Mouse (Mus musculus) midbrain, postnatal 0 days (tissue): Measurements from ENCODE around the gene Chrna10. TPM values are rescaled to one million over a fixed set of nuclear protein-coding genes. Genes with fewer than 3 reads are reported as not detected.

ENCODE experiments used
- ATAC-seq: fragments of 200-750 bp; cut with Nextera tagmentation; 2 replicates; pipeline ENCODE4 v1.8.0; 2017; ENCODE audit warnings: moderate number of reproducible peaks, mild to moderate bottlenecking, moderate TSS enrichment, moderate library complexity; ENCODE audit not compliant: low FRiP score
- DNase-seq: peaks from one replicate; pipeline ENCODE4 v3.0.0-alpha.2; 2015; ENCODE audit warnings: low spot score
- H3K27ac ChIP-seq: fragments of 300-500 bp; sonication (generic); 2 replicates; pipeline ENCODE4 v1.5.1; 2014; ENCODE audit warnings: low read depth, mild to moderate bottlenecking, low read length, mixed read lengths
- H3K27me3 ChIP-seq: fragments of 300-500 bp; sonication (generic); 2 replicates; pipeline ENCODE4 v1.6.1; 2014; ENCODE audit warnings: low read length, control low read depth, mixed read lengths; ENCODE audit not compliant: insufficient read depth
- H3K36me3 ChIP-seq: fragments of 300-500 bp; sonication (generic); 2 replicates; pipeline ENCODE4 v1.6.1; 2014; ENCODE audit warnings: low read length, control low read depth, mixed read lengths; ENCODE audit not compliant: insufficient read depth
- H3K4me1 ChIP-seq: fragments of 300-500 bp; sonication (generic); 2 replicates; pipeline ENCODE4 v1.6.1; 2014; ENCODE audit warnings: mild to moderate bottlenecking, control low read depth, antibody characterized with exemption, low read length, mixed read lengths; ENCODE audit not compliant: insufficient read depth
- H3K4me2 ChIP-seq: fragments of 300-500 bp; sonication (generic); 2 replicates; pipeline ENCODE4 v1.6.1; 2014; ENCODE audit warnings: low read depth, mild to moderate bottlenecking, low read length, mixed read lengths; ENCODE audit not compliant: poor library complexity, severe bottlenecking
- H3K4me3 ChIP-seq: fragments of 300-500 bp; sonication (generic); 2 replicates; pipeline ENCODE4 v1.5.1; 2014; ENCODE audit warnings: low read depth, mild to moderate bottlenecking, low read length, moderate library complexity
- H3K9ac ChIP-seq: fragments of 300-500 bp; sonication (generic); replicated peaks from 2 replicates; pipeline ENCODE4 v1.6.1; 2014; ENCODE audit warnings: mild to moderate bottlenecking, low read length, moderate library complexity, mixed read lengths; ENCODE audit not compliant: poor library complexity, severe bottlenecking
- H3K9me3 ChIP-seq: fragments of 300-500 bp; sonication (generic); 2 replicates; pipeline ENCODE4 v1.6.1; 2016; ENCODE audit warnings: low read length, control low read depth
- CTCF ChIP-seq: IDR thresholded peaks from 2 replicates; pipeline ENCODE4 v1.5.1; 2016; ENCODE audit warnings: antibody characterized with exemption, mild to moderate bottlenecking
- WGBS: fragments of 180-500 bp; shearing (Covaris S2); extraction: QIAGEN DNeasy Blood & Tissue Kit; methylation state at CpG from one replicate; pipeline ENCODE4 v1.1.7; 2014; 5-methylcytosine and 5-hydroxymethylcytosine counted together
- polyA plus RNA-seq: library from polyadenylated mRNA; unstranded; fragments of >200 nt; fragmentation: Nextera tagmentation; extraction: Ambion mirVana; gene quantifications from 2 replicates; pipeline ENCODE4 v1.2.1, GENCODE M21; 2015
- total RNA-seq: library from RNA; depleted of rRNA; stranded (reverse); fragments of >200 nt; gene quantifications from 2 replicates; pipeline ENCODE4 v1.2.3, GENCODE M21; 2014

Chrna10 gene
- total and polyA plus RNA-seq, 2 experiments from 2014 or later = 0.05 TPM; not detected in 1

DNA sequence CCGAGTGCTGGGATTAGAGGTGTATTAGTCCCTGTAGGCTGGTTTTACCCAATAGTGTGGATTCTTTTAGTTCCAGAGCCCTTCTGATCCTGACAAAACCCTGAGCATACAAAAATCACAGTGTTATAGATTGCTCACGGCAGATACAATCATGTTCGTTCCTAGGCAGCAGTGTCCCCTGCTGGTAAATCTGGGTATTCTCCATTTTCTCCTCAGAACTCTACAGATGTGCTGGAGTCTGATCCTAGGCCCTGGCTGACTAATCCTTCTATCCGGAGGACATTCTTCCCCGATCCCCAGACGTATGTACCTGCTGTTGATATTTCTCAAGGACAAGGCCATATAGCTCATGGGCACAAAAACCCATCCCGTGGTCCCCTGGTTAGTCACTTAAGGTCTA lies 38.1 kb downstream of the Chrna10 start:
- H3K36me3 ChIP-seq = peaks cover 56% of the 10 kb centered on the region
- peak; percentile 77 for TF ChIP-seq CTCF
- H3K4me2 ChIP-seq = no peak overlapping the region
- H3K9me3 ChIP-seq = no peaks in the 10 kb centered on the region
- no peak overlapping the region for H3K4me3 ChIP-seq
- H3K27me3 ChIP-seq = no peaks in the 10 kb centered on the region
- ATAC-seq (no peak), DNase-seq (peak; percentile 52)
- H3K9ac ChIP-seq = no peak overlapping the region
- WGBS = 75% methylated on average over 7 of the region's 7 CpGs
- H3K27ac ChIP-seq = no peak overlapping the region
- H3K4me1 ChIP-seq = no peaks in the 10 kb centered on the region

DNA sequence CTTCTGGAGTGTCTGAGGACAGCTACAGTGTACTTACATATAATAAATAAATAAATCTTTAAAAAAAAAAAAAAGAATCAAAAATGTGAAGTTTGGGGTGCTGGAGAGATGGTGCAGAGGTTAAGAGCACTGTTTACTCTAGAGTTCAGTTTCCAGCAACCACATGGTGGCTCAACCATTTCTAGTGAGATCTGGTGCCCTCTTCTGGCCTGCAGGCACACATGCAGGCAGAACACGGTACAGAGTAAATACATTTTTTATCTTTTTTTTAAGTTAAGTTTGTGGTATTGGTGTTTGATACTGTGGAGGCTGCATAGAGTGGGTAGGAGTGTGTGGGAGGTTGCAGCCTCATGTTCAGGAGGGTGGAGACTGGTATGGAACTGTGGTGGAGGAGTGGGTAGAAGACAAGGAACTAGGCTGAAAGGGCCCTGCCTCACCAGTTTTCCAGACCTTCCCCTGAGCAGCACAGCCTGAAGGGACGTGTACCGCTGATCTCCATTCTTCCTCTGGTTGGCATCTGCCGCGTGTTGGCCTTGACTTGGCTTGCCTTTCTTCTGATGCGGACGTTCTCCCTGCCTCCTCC lies 39.8 kb downstream of the Chrna10 start:
- Histone ChIP-seq H3K27me3 (no peaks in the 10 kb centered on the region), H3K9ac (no peak overlapping the region), H3K27ac (no peak overlapping the region), H3K4me2 (no peak overlapping the region), H3K4me3 (no peak overlapping the region), H3K4me1 (no peaks in the 10 kb centered on the region), H3K36me3 (peaks cover 53% of the 10 kb centered on the region), H3K9me3 (no peaks in the 10 kb centered on the region)
- WGBS = 83% methylated on average over 7 of the region's 7 CpGs
- TF ChIP-seq CTCF = peak; percentile 68
- ATAC-seq (0 out of 2 replicates have a peak, but pooled peaks have one; percentile 7), DNase-seq (no peak)

DNA sequence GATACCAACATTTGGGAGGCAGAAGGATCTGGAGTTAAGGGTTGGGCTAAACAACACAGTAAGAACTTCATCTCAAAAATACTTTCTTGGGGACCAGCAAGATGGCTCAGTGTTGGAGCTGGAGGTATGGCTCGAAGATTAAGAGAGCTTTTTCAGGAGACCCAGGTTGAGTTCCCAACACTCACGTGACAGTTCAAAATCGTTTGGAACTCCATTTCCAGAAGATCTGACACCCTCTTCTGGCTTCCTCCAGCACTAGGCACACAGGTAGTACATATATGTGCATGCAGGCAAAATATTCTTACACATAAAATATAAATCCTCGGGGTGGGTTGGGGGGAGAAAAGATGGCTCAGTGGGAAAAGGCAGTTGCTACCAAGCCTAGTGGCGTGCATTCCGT lies 50.3 kb downstream of the Chrna10 start:
- Histone ChIP-seq H3K27me3 (no peaks in the 10 kb centered on the region), H3K9me3 (no peaks in the 10 kb centered on the region), H3K36me3 (no peaks in the 10 kb centered on the region), H3K4me2 (peak overlapping the region; percentile 51), H3K27ac (no peak overlapping the region), H3K4me3 (peak overlapping the region; percentile 64), H3K9ac (no peak overlapping the region; the same call in 1 of the 2 replicates), H3K4me1 (peaks cover 8% of the 10 kb centered on the region; the same call in 1 of the 2 replicates)
- ATAC-seq = no peak
- TF ChIP-seq CTCF = no peak
- DNase-seq = no peak
- WGBS = 77% methylated on average over 6 of the region's 6 CpGs

DNA sequence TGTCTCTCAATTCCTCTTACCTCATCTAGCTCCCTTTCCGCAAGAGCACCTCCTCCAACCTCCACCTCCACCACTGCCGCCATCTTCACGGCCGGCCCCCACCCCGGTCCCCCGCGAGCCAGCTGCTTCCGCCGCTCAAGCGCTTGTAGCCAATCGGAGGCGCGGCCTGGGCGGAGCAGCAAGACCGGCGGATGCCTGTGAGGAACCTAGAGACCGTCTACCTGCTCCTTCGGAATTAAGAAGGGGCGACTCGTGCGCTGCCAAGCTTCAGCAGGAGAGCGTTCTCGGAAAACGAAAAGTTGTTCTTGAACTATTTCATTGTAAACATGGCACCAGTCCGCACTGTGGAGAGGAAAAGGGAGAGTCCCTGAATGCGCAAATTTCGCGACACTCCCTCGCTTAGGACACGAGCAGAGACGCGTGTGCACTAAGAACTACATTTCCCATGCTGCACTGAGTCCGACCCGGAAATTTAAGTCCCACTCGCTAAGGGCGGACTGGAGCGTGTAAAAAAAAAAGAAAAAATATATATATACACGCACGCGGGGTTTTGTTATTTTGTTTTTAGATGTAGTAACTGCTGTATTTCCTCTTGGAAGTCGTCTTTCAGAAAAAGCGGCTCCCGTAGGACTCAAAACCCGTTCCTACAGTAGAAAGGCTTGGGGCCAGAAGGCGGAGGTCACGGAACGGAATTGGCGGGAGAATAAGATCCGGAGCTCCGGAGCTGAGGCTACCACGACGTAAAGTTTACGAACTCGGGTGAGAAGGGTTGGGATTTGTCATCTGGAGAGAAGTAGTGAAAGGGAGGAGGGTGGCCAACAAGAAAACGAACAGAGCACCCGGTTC lies 51.4 kb downstream of the Chrna10 start, which contains the start of the genes Rnf121, Xndc1 and Xntrpc:
TSS of gene Rnf121 (minus strand) at position 424 of the 846 bp plus-strand sequence.
TSS of gene Xndc1 (plus strand) at position 466 of the 846 bp plus-strand sequence.
TSS of gene Xntrpc (plus strand) at position 668 of the 846 bp plus-strand sequence.
- ATAC-seq (peak; percentile 99), DNase-seq (peak; percentile 95)
- under 1% methylated on average over 56 of the region's 56 CpGs for WGBS
- Histone ChIP-seq H3K36me3 (no peaks in the 10 kb centered on the region), H3K4me1 (peaks cover 8% of the 10 kb centered on the region; the same call in 1 of the 2 replicates), H3K27me3 (no peaks in the 10 kb centered on the region), H3K27ac (peak within 1 kb of the TSS; percentile 83), H3K9me3 (no peaks in the 10 kb centered on the region), H3K4me2 (peak within 1 kb of the TSS; percentile 63), H3K9ac (peak within 1 kb of the TSS; percentile 77), H3K4me3 (peak within 1 kb of the TSS; percentile 64)
- TF ChIP-seq CTCF = no peak

DNA sequence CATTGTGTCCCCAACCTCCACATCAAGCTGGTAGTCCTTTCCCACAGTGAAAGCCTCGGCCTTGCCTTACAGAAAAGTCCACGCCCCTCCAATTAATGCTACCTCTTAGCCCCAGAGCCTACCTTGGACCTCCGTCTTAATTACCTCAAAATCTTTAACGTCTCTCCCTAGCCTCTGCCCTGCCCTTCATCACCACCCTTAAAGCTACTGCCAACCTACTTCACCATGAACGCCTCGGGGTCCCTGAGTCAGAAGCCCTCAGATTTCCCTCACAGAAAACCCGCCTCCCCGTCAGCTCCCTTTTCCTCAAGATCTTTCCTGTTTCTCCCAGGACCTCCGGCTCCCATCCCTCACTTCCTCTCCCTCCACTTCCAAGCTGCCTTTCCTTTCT lies 52.0 kb downstream of the Chrna10 start:
- peaks cover 8% of the 10 kb centered on the region; the same call in 1 of the 2 replicates for H3K4me1 ChIP-seq
- H3K9me3 ChIP-seq = no peaks in the 10 kb centered on the region

More for the DNA sequence above, 52.0 kb downstream of the Chrna10 start:
- WGBS = under 1% methylated on average over 9 of the region's 9 CpGs
- DNase-seq = peak; percentile 21
- ATAC-seq = peak; percentile 50
- no peaks in the 10 kb centered on the region for H3K27me3 ChIP-seq
- peak overlapping the region; percentile 64 for H3K4me3 ChIP-seq
- H3K36me3 ChIP-seq = no peaks in the 10 kb centered on the region
- peak overlapping the region; percentile 83 for H3K27ac ChIP-seq
- TF ChIP-seq CTCF = no peak
- peak overlapping the region; percentile 77 for H3K9ac ChIP-seq
- peak overlapping the region; percentile 63 for H3K4me2 ChIP-seq
